Mouse (Mus musculus): ENCODE results near the gene Nbea.

DNA sequence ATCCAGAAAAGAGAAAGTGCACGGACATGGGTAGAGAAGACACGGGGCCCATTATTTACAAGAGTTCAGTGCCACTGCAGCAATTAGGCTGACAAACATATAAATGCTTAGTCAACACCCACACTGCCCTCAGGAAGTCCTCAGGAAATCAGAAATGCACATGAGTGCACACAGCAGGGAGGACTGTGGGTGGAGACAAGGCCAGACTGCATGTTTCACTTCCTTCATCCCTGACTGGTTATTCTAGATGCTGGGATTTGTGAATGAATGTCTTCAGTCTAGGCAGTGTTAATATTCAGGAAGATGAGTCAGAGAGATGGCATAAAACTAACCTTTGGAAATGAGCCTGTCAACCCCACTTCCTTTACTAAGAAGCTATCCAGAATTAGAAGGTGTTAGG lies 531.2 kb downstream of the Nbea start:
- TF ChIP-seq CTCF (IDR thresholded peaks at IDR 0.05; ENCODE audit: control insufficient read depth, insufficient read depth, insufficient read length) (no peak), USF1 (IDR thresholded peaks at IDR 0.05; ENCODE audit: low read depth) (no peak)
